Mouse (Mus musculus) forebrain, embryonic 10.5 days (tissue): ENCODE data around the gene Gm37419. TPM values are rescaled to one million over a fixed set of nuclear protein-coding genes. Genes with fewer than 3 reads are reported as not detected.

ENCODE experiments used
- DNase-seq: peaks from one replicate; pipeline ENCODE4 v3.0.0-alpha.2; 2017; ENCODE audit warnings: low spot score; ENCODE audit errors: extremely low spot score
- H3K27ac ChIP-seq: fragments of 300-500 bp; sonication (generic); 2 replicates; pipeline ENCODE4 v1.5.1; 2016; ENCODE audit warnings: mild to moderate bottlenecking
- H3K27me3 ChIP-seq: fragments of 300-500 bp; sonication (generic); 2 replicates; pipeline ENCODE4 v1.6.1; 2016; ENCODE audit warnings: mild to moderate bottlenecking; ENCODE audit not compliant: poor library complexity, severe bottlenecking
- H3K36me3 ChIP-seq: fragments of 300-500 bp; sonication (generic); replicated peaks from 2 replicates; pipeline ENCODE4 v1.6.1; 2016; ENCODE audit warnings: mild to moderate bottlenecking, moderate library complexity
- H3K4me1 ChIP-seq: fragments of 300-500 bp; sonication (generic); 2 replicates; pipeline ENCODE4 v1.6.1; 2016
- H3K4me3 ChIP-seq: fragments of 300-500 bp; sonication (generic); 2 replicates; pipeline ENCODE4 v1.5.1; 2016; ENCODE audit warnings: mild to moderate bottlenecking, moderate library complexity
- H3K9me3 ChIP-seq: fragments of 300-500 bp; sonication (generic); 2 replicates; pipeline ENCODE4 v1.6.1; 2016; ENCODE audit warnings: mild to moderate bottlenecking, moderate library complexity
- WGBS: fragments of 180-500 bp; shearing (Covaris S2); methylation state at CpG from one replicate; pipeline ENCODE4 v1.1.7; 2016; 5-methylcytosine and 5-hydroxymethylcytosine counted together
- polyA plus RNA-seq: library from polyadenylated mRNA; unstranded; fragments of >200 nt; fragmentation: Nextera tagmentation; extraction: Ambion mirVana; gene quantifications from 2 replicates; pipeline ENCODE4 v1.2.1, GENCODE M21; 2016

Gene Gm37419
- polyA plus RNA-seq, 1 experiment from 2014 or later: not detected

DNA sequence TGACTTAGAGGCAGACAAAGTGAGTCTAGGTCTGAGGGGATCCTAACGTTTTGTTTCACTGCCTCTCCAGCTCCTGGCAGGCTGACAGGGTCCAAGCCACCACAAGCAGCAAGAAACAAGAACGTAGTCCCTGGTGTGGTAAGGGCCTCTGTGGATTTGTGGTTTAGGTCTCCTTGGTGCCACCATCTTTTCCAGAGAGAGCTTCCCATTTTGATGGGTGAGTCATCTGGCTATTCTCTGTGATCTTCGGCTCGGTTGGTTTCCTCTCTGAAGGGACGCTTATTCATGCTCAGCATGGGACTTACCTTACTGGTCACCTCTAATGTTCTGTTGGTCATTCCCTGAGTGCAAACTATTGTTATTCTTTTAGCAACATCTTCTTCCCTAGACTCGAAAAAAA, 28.0 kb downstream of the Gm37419 start:
- H3K9me3 ChIP-seq: no peaks in the 10 kb centered on the region
- no peak overlapping the region for H3K27ac ChIP-seq
- no peaks in the 10 kb centered on the region for H3K27me3 ChIP-seq
- no peaks in the 10 kb centered on the region for H3K4me1 ChIP-seq
- no peaks in the 10 kb centered on the region for H3K36me3 ChIP-seq
- no peak for DNase-seq
- H3K4me3 ChIP-seq: no peak overlapping the region
- WGBS: 63% methylated on average over 6 of the region's 6 CpGs

DNA sequence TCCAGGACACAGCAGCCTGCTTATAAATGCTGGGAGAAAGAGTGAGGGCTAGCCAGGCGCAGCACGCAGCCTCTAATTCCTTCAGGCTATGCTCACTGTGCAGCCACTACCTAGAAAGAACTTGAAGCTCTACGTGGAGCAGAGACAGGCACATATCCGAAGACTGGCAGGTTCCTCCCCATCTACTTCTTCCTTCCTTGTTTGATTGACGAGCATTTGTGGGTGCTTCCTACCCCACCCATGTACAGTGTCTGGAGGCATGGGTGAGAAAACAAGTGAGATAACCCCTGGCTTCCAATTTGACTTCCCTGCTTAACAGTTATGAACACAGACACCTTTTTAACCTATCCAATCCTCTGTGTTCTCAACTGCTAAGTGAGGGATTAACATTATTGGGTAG, 28.5 kb downstream of the Gm37419 start:
- Histone ChIP-seq H3K27ac (no peak overlapping the region), H3K27me3 (no peaks in the 10 kb centered on the region), H3K4me1 (no peaks in the 10 kb centered on the region), H3K4me3 (no peak overlapping the region), H3K9me3 (no peaks in the 10 kb centered on the region), H3K36me3 (no peaks in the 10 kb centered on the region)
- no peak for DNase-seq
- WGBS: 78% methylated on average over 5 of the region's 5 CpGs

DNA sequence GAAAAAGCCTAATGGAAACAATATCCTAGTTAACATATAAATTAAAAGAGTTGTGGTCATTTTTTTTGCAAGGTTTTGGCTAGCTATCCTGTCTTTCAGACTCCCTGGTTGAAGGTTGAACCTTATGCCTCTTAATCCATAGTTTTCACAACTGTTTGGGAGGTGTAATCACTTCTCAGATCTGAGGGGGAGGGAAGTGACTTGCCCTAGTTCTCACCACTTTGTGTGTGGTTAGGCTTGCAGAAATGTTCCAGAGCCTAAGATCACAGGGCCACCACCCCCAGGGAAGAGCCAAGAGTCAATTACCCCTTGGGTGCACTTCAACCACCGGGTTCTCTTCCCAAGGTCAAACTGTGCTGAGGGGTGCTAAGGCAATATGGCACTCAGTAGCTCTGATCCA, 33.4 kb downstream of the Gm37419 start:
- 76% methylated on average over 1 of the region's 1 CpGs for WGBS

DNA sequence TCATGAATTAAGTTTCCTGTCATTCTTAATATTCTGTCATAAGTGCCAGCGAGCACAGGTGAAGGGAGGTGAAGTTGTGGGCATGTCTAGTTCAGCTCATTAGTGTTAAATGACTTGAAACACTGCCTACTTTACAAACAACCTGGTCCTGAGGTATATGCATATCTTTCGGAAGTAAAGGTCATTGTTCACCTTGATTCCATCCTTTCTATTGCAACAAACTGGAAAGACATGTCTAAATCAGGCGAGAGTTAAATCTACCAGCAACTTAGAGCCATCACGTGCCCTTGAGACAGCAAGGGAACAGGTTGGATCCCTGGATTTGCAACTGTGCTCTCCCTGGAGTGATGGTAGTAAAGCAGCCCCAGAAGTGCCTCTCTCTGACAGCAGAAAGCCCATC, 34.3 kb downstream of the Gm37419 start:
- no peaks in the 10 kb centered on the region for H3K9me3 ChIP-seq
- no peak for DNase-seq
- WGBS: 90% methylated on average over 4 of the region's 4 CpGs
- H3K27ac ChIP-seq: no peak overlapping the region
- peaks cover 12% of the 10 kb centered on the region for H3K4me1 ChIP-seq
- H3K4me3 ChIP-seq: no peak overlapping the region
- H3K27me3 ChIP-seq: no peaks in the 10 kb centered on the region
- no peaks in the 10 kb centered on the region for H3K36me3 ChIP-seq

More for the DNA sequence above, 33.4 kb downstream of the Gm37419 start:
- no peaks in the 10 kb centered on the region for H3K9me3 ChIP-seq
- DNase-seq: no peak
- no peak overlapping the region for H3K27ac ChIP-seq
- peaks cover 11% of the 10 kb centered on the region for H3K4me1 ChIP-seq
- H3K27me3 ChIP-seq: no peaks in the 10 kb centered on the region
- no peaks in the 10 kb centered on the region for H3K36me3 ChIP-seq
- H3K4me3 ChIP-seq: no peak overlapping the region

DNA sequence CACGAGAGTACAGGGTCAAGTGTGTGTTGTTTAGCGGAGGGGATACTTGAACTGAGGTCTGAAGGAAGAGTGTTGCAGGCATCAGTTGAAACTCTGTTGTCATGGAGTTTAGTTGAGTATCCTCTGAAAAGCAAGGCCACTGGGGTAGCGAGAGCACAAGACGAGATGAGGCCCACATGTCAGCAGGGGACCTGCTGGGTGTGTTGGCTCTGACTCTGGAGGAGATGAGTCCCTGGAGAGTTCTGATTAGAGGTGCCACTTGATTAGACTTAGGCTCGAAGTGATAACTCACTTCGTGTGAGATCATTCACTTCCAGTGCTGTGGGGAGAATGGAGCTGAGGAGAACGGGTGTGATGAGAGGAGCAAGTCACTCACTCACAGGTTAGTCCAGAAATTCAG, 37.2 kb downstream of the Gm37419 start:
- H3K27ac ChIP-seq: no peak overlapping the region
- no peaks in the 10 kb centered on the region for H3K27me3 ChIP-seq
- H3K9me3 ChIP-seq: no peaks in the 10 kb centered on the region
- WGBS: 78% methylated on average over 7 of the region's 7 CpGs
- H3K4me3 ChIP-seq: no peak overlapping the region
- DNase-seq: no peak
- no peaks in the 10 kb centered on the region for H3K36me3 ChIP-seq
- peaks cover 12% of the 10 kb centered on the region for H3K4me1 ChIP-seq

DNA sequence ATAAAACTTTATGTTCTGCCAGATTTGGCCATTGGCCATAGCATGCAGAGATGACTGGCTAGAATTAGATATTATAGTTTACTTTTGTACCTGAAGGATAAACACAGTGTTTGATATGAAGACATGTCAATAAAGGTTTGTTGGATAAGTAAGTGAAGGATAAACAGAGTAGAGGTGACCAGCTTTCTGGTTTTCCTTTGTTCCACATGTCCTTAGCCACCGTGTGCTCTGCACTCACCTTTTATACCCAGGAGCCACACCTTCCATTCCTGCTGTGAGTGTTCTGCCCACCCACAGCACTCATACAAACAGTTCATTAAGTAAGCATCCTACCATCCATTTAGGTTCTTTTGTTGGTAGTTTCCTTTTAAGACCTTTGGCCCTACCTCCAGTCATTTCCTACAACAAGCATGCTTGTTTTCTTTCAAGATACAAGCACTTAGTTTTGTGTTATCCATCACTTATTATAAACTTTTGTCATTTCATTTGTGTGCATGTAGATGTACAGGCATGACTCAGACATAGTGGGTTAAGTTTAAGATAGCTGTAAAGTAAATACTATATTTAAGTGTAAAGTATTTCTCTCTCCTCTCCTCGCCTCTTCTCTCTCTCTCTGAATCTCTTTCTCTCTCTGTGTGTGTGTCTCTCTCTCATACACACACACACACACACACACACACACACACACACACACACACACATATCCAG, 41.8 kb downstream of the Gm37419 start:
- 71% methylated on average over 2 of the region's 2 CpGs for WGBS

DNA sequence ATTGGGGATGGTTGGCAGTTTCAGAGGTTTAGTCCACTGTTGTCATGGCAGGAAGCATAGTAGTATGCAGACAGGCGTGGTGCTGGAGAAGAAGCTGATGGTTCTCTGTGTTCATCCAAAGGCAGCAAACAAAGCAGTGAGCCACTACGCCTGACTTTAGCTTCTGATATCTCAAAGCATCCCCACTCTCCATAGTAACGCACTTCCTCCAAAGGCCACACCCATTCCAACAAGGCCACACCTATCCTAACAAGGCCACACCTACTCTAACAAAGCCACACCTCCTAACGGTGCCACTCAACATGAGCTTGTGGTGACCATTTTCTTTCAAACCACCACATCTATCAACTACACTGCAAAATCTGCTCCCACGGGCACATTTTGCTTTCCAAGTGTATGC, 45.0 kb downstream of the Gm37419 start:
- no peak overlapping the region for H3K4me3 ChIP-seq
- H3K27me3 ChIP-seq: no peaks in the 10 kb centered on the region
- no peaks in the 10 kb centered on the region for H3K4me1 ChIP-seq
- H3K36me3 ChIP-seq: no peaks in the 10 kb centered on the region
- 94% methylated on average over 5 of the region's 5 CpGs for WGBS
- DNase-seq: no peak
- H3K27ac ChIP-seq: no peak overlapping the region
- H3K9me3 ChIP-seq: no peaks in the 10 kb centered on the region

More for the DNA sequence above, 41.8 kb downstream of the Gm37419 start:
- H3K9me3 ChIP-seq: no peaks in the 10 kb centered on the region
- DNase-seq: no peak
- H3K4me3 ChIP-seq: no peak overlapping the region
- no peak overlapping the region for H3K27ac ChIP-seq
- H3K4me1 ChIP-seq: peaks cover 12% of the 10 kb centered on the region
- no peaks in the 10 kb centered on the region for H3K27me3 ChIP-seq
- no peaks in the 10 kb centered on the region for H3K36me3 ChIP-seq

DNA sequence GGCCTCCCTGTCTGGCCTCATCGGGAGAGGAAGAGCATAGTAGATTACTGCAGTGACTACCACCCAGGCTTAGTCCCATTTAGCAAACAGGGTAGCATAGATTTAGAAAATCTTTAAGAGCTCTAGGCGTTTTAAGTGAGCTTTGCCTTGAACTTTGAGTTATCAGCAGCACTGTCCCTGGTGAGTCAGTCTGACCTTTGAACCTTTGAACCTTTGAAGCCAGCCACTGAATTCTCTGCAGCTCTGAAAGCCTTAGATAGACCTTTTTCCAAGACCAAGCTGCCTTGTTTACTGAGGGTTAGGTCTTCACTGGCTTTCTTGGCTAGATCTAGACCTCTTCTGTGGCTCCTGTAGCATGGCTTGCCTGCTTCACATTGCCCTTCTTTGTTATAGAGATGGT, 46.2 kb downstream of the Gm37419 start:
- whole genome bisulfite sequencing: 76% methylated on average over 2 of the region's 2 CpGs
- Histone ChIP-seq H3K9me3 (no peaks in the 10 kb centered on the region), H3K4me3 (no peak overlapping the region), H3K36me3 (no peaks in the 10 kb centered on the region), H3K4me1 (no peaks in the 10 kb centered on the region), H3K27me3 (no peaks in the 10 kb centered on the region), H3K27ac (no peak overlapping the region)
- no peak for DNase-seq

DNA sequence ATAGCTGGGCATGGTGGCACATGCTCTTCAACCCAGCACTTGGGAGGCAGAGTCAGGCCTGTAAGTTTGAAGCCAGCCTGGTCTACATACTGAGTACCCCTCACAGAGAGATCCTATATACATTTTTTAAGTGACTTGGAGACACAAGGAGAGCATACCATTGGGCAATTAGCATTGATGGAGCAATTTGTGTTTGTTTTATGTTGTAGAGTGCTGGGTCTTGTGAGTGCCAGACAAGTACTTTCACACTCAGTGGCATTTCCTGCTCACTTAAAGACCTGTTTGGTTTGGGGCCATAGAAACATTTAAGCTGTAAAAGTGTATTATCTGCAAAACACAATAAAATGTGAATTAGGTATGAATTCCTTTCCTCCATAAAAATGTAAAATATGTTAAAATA, 47.5 kb downstream of the Gm37419 start:
- no peak overlapping the region for H3K27ac ChIP-seq
- no peaks in the 10 kb centered on the region for H3K36me3 ChIP-seq
- no peak overlapping the region for H3K4me3 ChIP-seq

DNA sequence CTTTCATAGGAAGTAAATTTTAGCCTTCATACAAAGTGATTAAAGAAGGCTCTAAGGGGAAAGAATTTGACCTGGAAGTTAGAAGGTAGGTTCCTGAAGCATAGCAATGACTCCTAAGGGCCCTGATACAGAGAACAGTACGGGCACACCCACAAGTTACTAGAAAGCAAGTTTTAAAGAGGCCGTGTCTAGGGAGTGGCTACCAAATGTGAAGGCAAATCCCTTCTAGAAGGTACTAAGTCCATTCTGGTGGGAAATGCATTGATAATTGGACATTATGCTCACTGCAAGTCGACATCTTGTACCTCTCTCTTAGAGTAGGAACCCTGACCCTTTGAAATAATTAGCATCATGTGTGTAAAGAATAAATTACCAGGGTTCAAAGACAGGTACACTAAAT, 48.1 kb downstream of the Gm37419 start:
- H3K27me3 ChIP-seq: no peaks in the 10 kb centered on the region
- no peak overlapping the region for H3K4me3 ChIP-seq
- no peaks in the 10 kb centered on the region for H3K36me3 ChIP-seq
- H3K9me3 ChIP-seq: no peaks in the 10 kb centered on the region
- no peak for DNase-seq
- H3K4me1 ChIP-seq: no peaks in the 10 kb centered on the region
- WGBS: 92% methylated on average over 3 of the region's 3 CpGs
- no peak overlapping the region for H3K27ac ChIP-seq

More for the DNA sequence above, 47.5 kb downstream of the Gm37419 start:
- no peaks in the 10 kb centered on the region for H3K9me3 ChIP-seq
- no peaks in the 10 kb centered on the region for H3K27me3 ChIP-seq
- no peaks in the 10 kb centered on the region for H3K4me1 ChIP-seq
- DNase-seq: no peak

Other genes with a start within 250 kb of the Gm37419 start
- 0.68 and 0.95 TPM in 2 replicates for gene Sst, start 97.5 kb upstream of the Gm37419 start, polyA plus RNA-seq
- not detected in 2 replicates for gene Rtp2, start 56.1 kb upstream of the Gm37419 start, polyA plus RNA-seq
- 0.14 and 0.25 TPM in 2 replicates for gene Bcl6, start 370 bp downstream of the Gm37419 start, polyA plus RNA-seq